Mouse (Mus musculus) lung, adult 2 months (tissue): Measurements from ENCODE around the gene Ap1g2. TPM values are rescaled to one million over a fixed set of nuclear protein-coding genes. Genes with fewer than 3 reads are reported as not detected.

Experiments used
- DNase-seq: peaks from one replicate; pipeline ENCODE4 v3.0.0; 2022
- H3K4me1 ChIP-seq: fragments of 200-500 bp; 2 replicates; pipeline ENCODE4 v1.6.1; 2011; ENCODE audit warnings: low read length; ENCODE audit not compliant: control insufficient read depth, insufficient read depth
- H3K4me3 ChIP-seq: fragments of 200-500 bp; replicated peaks from 2 replicates; pipeline ENCODE3; 2011; ENCODE audit warnings: low read depth, mild to moderate bottlenecking, control low read depth, low read length; ENCODE audit errors: extremely low read depth
- CTCF ChIP-seq: fragments of 200-500 bp; IDR thresholded peaks from 2 replicates; pipeline ENCODE4 v1.5.1; 2011; ENCODE audit warnings: mild to moderate bottlenecking, low read length, control low read depth; ENCODE audit not compliant: insufficient read depth
- POLR2A ChIP-seq: fragments of 200-500 bp; IDR thresholded peaks from 2 replicates; pipeline ENCODE4 v1.6.1; 2011; ENCODE audit warnings: low read depth, mild to moderate bottlenecking, control low read depth, low read length, borderline replicate concordance; ENCODE audit errors: extremely low read depth
- WGBS: fragments of 180-500 bp; shearing (Covaris S2); methylation state at CpG from one replicate; pipeline ENCODE4 v1.1.7; 2018; 5-methylcytosine and 5-hydroxymethylcytosine counted together
- polyA plus RNA-seq: library from polyadenylated mRNA; depleted of rRNA; stranded (reverse); fragments of >200 nt; gene quantifications from 2 replicates; pipeline ENCODE4 v1.2.3, GENCODE M21; 2012; rRNA removed

The Ap1g2 gene
- polyA plus RNA-seq, 1 experiment, result 30.8 TPM

- H3K4me1 ChIP-seq, result no peaks in the 10 kb centered on the region
- no peak overlapping the region for H3K4me3 ChIP-seq
- no peak for DNase-seq
- 77% methylated on average over 4 of the region's 4 CpGs for WGBS
- TF ChIP-seq CTCF (no peak), POLR2A (no peak)
These were observed 53.3 kb downstream of the Ap1g2 start for GRCm38 (mm10) chr14:55053050-55053449.

GRCm38 (mm10) chr14:55052496-55052895, 53.9 kb downstream of the Ap1g2 start:
- H3K4me3 ChIP-seq, result no peak overlapping the region

More at GRCm38 (mm10) chr14:55052496-55052895, 53.9 kb downstream of the Ap1g2 start:
- DNase-seq, result no peak
- no peak for TF ChIP-seq CTCF
- no peak for TF ChIP-seq POLR2A
- no peaks in the 10 kb centered on the region for H3K4me1 ChIP-seq
- 72% methylated on average over 9 of the region's 9 CpGs for WGBS

Other genes with a start within 250 kb of the Ap1g2 start
- gene Homez, start 235.6 kb downstream of the Ap1g2 start, polyA plus RNA-seq, result 3.3 and 5.3 TPM in 2 replicates
- 17.8 and 24.4 TPM in 2 replicates for gene Ppp1r3e, start 229.0 kb downstream of the Ap1g2 start, polyA plus RNA-seq
- gene Bcl2l2, start 223.2 kb downstream of the Ap1g2 start, polyA plus RNA-seq, result 69.3 and 70.1 TPM in 2 replicates
- 6.8 TPM in 1 of 2 replicates, not detected in the other for gene Gm20521, start 223.2 kb downstream of the Ap1g2 start, polyA plus RNA-seq
- gene Pabpn1, start 214.1 kb downstream of the Ap1g2 start, polyA plus RNA-seq, result 77.5 and 112 TPM in 2 replicates
- 61.8 and 63.8 TPM in 2 replicates for gene Slc22a17, start 193.5 kb downstream of the Ap1g2 start, polyA plus RNA-seq
- 11.8 and 16.3 TPM in 2 replicates for gene Efs, start 180.5 kb downstream of the Ap1g2 start, polyA plus RNA-seq
- gene Il25, start 173.9 kb downstream of the Ap1g2 start, polyA plus RNA-seq, result not detected in 2 replicates
- gene Cmtm5, start 170.3 kb downstream of the Ap1g2 start, polyA plus RNA-seq, result 0.69 and 2.2 TPM in 2 replicates
- gene Myh6, start 139.7 kb downstream of the Ap1g2 start, polyA plus RNA-seq, result 82.5 and 128 TPM in 2 replicates
- gene Gm17428, start 129.7 kb downstream of the Ap1g2 start, polyA plus RNA-seq, result not detected in 2 replicates
- 8.0 and 13.3 TPM in 2 replicates for gene Myh7, start 112.0 kb downstream of the Ap1g2 start, polyA plus RNA-seq
- 12.7 and 17.0 TPM in 2 replicates for gene Ngdn, start 91.1 kb downstream of the Ap1g2 start, polyA plus RNA-seq
- 1.7 and 2.3 TPM in 2 replicates for gene Zfhx2, start 14.3 kb downstream of the Ap1g2 start, polyA plus RNA-seq
- gene Thtpa, start 11.8 kb downstream of the Ap1g2 start, polyA plus RNA-seq, result 5.2 and 9.2 TPM in 2 replicates
- 0.32 and 0.43 TPM in 2 replicates for gene Jph4, start 10.3 kb upstream of the Ap1g2 start, polyA plus RNA-seq
- gene Dhrs2, start 115.4 kb upstream of the Ap1g2 start, polyA plus RNA-seq, result not detected in 2 replicates